Mouse (Mus musculus) gastrocnemius, postnatal 25 days (tissue): Measurements from ENCODE around the gene Efhb. TPM values are rescaled to one million over a fixed set of nuclear protein-coding genes. Genes with fewer than 3 reads are reported as not detected.

Experiments used
- total RNA-seq, 2 experiments: library from RNA; stranded (reverse); gene quantifications; 1 replicate in 1 of 2; 2 replicates in 1 of 2; pipeline ENCODE4 v1.2.3; 2021

Gene Efhb
- total RNA-seq, 2 experiments from 2014 or later = 0.13 to 0.19 TPM

Other genes starting within 250 kb of the Efhb start
- 10 to 100 TPM; 38.3 to 39.7 TPM for gene Rab5a, start 15.9 kb upstream of the Efhb start, total RNA-seq
- not detected for gene Pp2d1, start 76.1 kb upstream of the Efhb start, total RNA-seq
- gene Kat2b, start 103.5 kb upstream of the Efhb start, total RNA-seq = 10 to 100 TPM; 53.0 to 66.7 TPM
- under 1 TPM in 1 of 2 experiments, not detected in 1; 0.13 TPM for gene Sgo1, start 226.0 kb upstream of the Efhb start, total RNA-seq